In genomic region chr10:94818781-94819665, GRCm38 (mm10) we compare ENCODE assay signal across 10 mouse cellular contexts.
DNase-seq lines count a peak whose midpoint lies in the region; ATAC-seq lines count a peak whose summit lies in the region.
"Had no signal": no experiment of that assay in that cellular context is flagged by ENCODE, and none has a peak within 500 bp of the region (broad histone marks: within the 10 kb centered on the region; RNA-seq: fewer than 3 reads in every experiment).

No protein-coding gene starts in this region.

- no peak for DNase-seq in hindbrain, embryonic 10.5 days (ENCODE audit: low spot score)
- DNase-seq in brain, adult 2 months (ENCODE audit: low read depth, low spot score): peak; percentile 66
- peak; percentile 49 for DNase-seq in cerebellum, adult 9-11 months
- peak; percentile 23 for DNase-seq in lung, postnatal 25 days (ENCODE audit: low spot score)
- DNase-seq: retina, postnatal 1 day; thymus, postnatal 4 days had no signal

- H3K9ac ChIP-seq in hindbrain, embryonic 15.5 days: no peak overlapping the region

- peak; percentile 21; the same call in 1 of the 2 replicates for ATAC-seq in hindbrain, embryonic 15.5 days (ENCODE audit: low FRiP score, low read depth)
- no peak for ATAC-seq in erythroblast, adult 5-6 weeks (replicated peaks; ENCODE audit: low FRiP score, poor library complexity, severe bottlenecking)
- ATAC-seq in inflammation-experienced regulatory T-cells, adult 6 months: no peak
- ATAC-seq: hindbrain, embryonic 16.5 days had no signal

- no peak overlapping the region for H3K27ac ChIP-seq in hindbrain, embryonic 15.5 days (replicated peaks)
- no peak overlapping the region for H3K27ac ChIP-seq in hindbrain, embryonic 10.5 days

- no peak overlapping the region for H3K4me3 ChIP-seq in hindbrain, embryonic 15.5 days
- H3K4me3 ChIP-seq in hindbrain, embryonic 10.5 days: no peak overlapping the region

- H3K4me2 ChIP-seq in hindbrain, embryonic 15.5 days: no peak overlapping the region

- 86% methylated on average over 17 of the region's 17 CpGs for WGBS in hindbrain, embryonic 15.5 days
- 87% methylated on average over 17 of the region's 17 CpGs for WGBS in hindbrain, embryonic 10.5 days

- H3K4me1 ChIP-seq in hindbrain, embryonic 15.5 days (replicated peaks): 0 out of 2 replicates have a peak, but pooled peaks cover under 1% of the 10 kb centered on the region
- H3K4me1 ChIP-seq in hindbrain, embryonic 10.5 days (replicated peaks): 0 out of 2 replicates have a peak, but pooled peaks cover 8% of the 10 kb centered on the region

- no peaks in the 10 kb centered on the region for H3K9me3 ChIP-seq in hindbrain, embryonic 15.5 days
- H3K9me3 ChIP-seq in hindbrain, embryonic 10.5 days: no peaks in the 10 kb centered on the region

- H3K36me3 ChIP-seq in hindbrain, embryonic 15.5 days: no peaks in the 10 kb centered on the region
- H3K36me3 ChIP-seq in hindbrain, embryonic 10.5 days: no peaks in the 10 kb centered on the region

- H3K27me3 ChIP-seq in hindbrain, embryonic 15.5 days: no peaks in the 10 kb centered on the region
- H3K27me3 ChIP-seq in hindbrain, embryonic 10.5 days (ENCODE audit: insufficient read depth, poor library complexity, severe bottlenecking): no peaks in the 10 kb centered on the region
